Comparison of ENCODE assay signal across 13 mouse cellular contexts in the genomic region with DNA sequence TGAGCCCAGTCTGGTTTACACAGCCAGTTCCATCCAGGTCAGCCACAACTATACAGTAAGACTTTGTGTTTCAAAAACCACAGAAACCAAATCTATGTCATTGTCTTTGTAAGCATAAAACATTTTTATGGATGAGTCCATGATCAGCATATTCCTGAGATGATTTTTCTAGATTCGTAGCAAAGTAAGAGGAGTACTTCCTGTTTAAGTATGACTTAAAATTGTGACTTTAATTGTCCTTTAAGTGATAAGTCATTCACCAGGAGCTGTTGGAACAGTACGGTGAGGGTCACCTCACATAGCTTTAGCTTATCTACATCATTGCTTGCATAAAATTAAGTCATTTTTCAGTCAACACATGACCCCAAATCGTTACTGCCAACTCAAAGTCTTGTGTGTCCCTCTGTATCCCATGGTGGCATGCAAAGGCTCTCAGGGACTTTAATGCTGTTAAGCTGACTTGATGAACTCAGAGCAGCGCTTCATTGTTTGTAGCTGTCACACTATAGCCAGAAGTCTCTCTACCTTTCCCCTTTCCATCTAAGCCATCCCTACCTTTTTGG. TPM values are rescaled to one million over a fixed set of nuclear protein-coding genes. Genes with fewer than 3 reads are reported as not detected.
A peak's percentile ranks its signal among the peaks of the same experiment; 100 is the strongest.
DNase-seq lines count a peak whose midpoint lies in the region; ATAC-seq and TF ChIP-seq lines count a peak whose summit lies in the region.
"Had no signal": no experiment of that assay in that cellular context is flagged by ENCODE, and none has a peak within 500 bp of the region (broad histone marks: within the 10 kb centered on the region; RNA-seq: fewer than 3 reads in every experiment).

No protein-coding gene starts in this region.

- no peak overlapping the region for H3K9ac ChIP-seq in lung, postnatal 0 days (replicated peaks; ENCODE audit: low read depth)
- H3K9ac ChIP-seq: heart, embryonic 15.5 days had no signal

- TF ChIP-seq EP300 in lung, postnatal 0 days (IDR thresholded peaks at IDR 0.05), result no peak

- no peaks in the 10 kb centered on the region for H3K27me3 ChIP-seq in lung, postnatal 0 days (replicated peaks; ENCODE audit: insufficient read depth, low read length)
- no peaks in the 10 kb centered on the region for H3K27me3 ChIP-seq in small intestine, adult 2 months (ENCODE audit: control insufficient read depth, insufficient read depth, low read length)
- H3K27me3 ChIP-seq: heart, embryonic 15.5 days had no signal

- no peak for ATAC-seq in lung, postnatal 0 days
- ATAC-seq in megakaryocyte, adult 5-6 weeks (ENCODE audit: poor library complexity, severe bottlenecking), result no peak

- DNase-seq in cerebellum, adult 9-10 months, result peak; percentile 37
- DNase-seq in cerebellum, postnatal 36 days, result no peak
- no peak for DNase-seq in lung, postnatal 0 days (ENCODE audit: low spot score)
- DNase-seq in lung, postnatal 4 days, result no peak
- peak; percentile 62 for DNase-seq in induced T-regulatory cell, adult 2 months (ENCODE audit: low read depth)
- DNase-seq in left cerebral cortex, adult 8-10 months (ENCODE audit: low spot score in 2 of 2), result no peak
- DNase-seq: adrenal gland, postnatal 25 days; cerebellum, adult 11-12 months; gastrocnemius, postnatal 10 days; kidney, adult 9 months had no signal

- no peaks in the 10 kb centered on the region for H3K9me3 ChIP-seq in lung, postnatal 0 days (ENCODE audit: low read length)
- H3K9me3 ChIP-seq: heart, embryonic 15.5 days had no signal

- no peak for TF ChIP-seq CTCF in lung, postnatal 0 days (IDR thresholded peaks at IDR 0.05)
- no peak for TF ChIP-seq CTCF in small intestine, adult 2 months (IDR thresholded peaks at IDR 0.05; ENCODE audit: extremely low read depth, insufficient read length, insufficient replicate concordance, low read depth, low read length)

- peak overlapping the region; percentile 68; the same call in 1 of the 2 replicates for H3K4me2 ChIP-seq in lung, postnatal 0 days (replicated peaks; ENCODE audit: low read depth, low read length)

- WGBS in lung, postnatal 0 days, result 70% methylated on average over 4 of the region's 4 CpGs
- WGBS in small intestine, adult 2 months, result 61% methylated on average over 4 of the region's 4 CpGs

- no peak overlapping the region for H3K27ac ChIP-seq in lung, postnatal 0 days (ENCODE audit: low read length)
- peak overlapping the region; percentile 41; the same call in 1 of the 2 replicates for H3K27ac ChIP-seq in small intestine, adult 2 months (ENCODE audit: insufficient read depth, low read depth, low read length)
- H3K27ac ChIP-seq: heart, embryonic 15.5 days had no signal

- no peak overlapping the region for H3K4me3 ChIP-seq in lung, postnatal 0 days (ENCODE audit: low read depth, low read length)
- no peak overlapping the region for H3K4me3 ChIP-seq in small intestine, adult 2 months (ENCODE audit: low read depth, low read length)
- H3K4me3 ChIP-seq: heart, embryonic 15.5 days had no signal

- peaks cover 9% of the 10 kb centered on the region; the same call in 1 of the 2 replicates for H3K4me1 ChIP-seq in lung, postnatal 0 days (ENCODE audit: insufficient read depth, low read depth, low read length)
- H3K4me1 ChIP-seq in small intestine, adult 2 months (ENCODE audit: control insufficient read depth, insufficient read depth, insufficient read length, low read length), result peaks cover 30% of the 10 kb centered on the region

- no peak for TF ChIP-seq POLR2A in small intestine, adult 2 months (IDR thresholded peaks at IDR 0.05; ENCODE audit: low read depth, low read length)

- peaks cover 5% of the 10 kb centered on the region; the same call in 1 of the 2 replicates for H3K36me3 ChIP-seq in lung, postnatal 0 days (ENCODE audit: insufficient read depth, low read length)
- H3K36me3 ChIP-seq in small intestine, adult 2 months (ENCODE audit: control insufficient read depth, insufficient read depth, low read length), result peaks cover 36% of the 10 kb centered on the region

RNA-seq across cellular contexts. Expression of a gene that starts 6.9 kb away (rescaled TPM):
- polyA plus RNA-seq in lung, postnatal 0 days (2015; fragmentation: Nextera tagmentation; extraction: Ambion mirVana), result 72.3 and 78.1 TPM in 2 replicates
- 8.3 and 32.7 TPM in 2 replicates for polyA plus RNA-seq in small intestine, adult 2 months (2012; rRNA removed)
- 146 and 153 TPM in 2 replicates for total RNA-seq in megakaryocyte, adult 5-6 weeks (2015)
- total RNA-seq in megakaryocyte, adult 5-6 weeks (2017), result 157 and 197 TPM in 2 replicates
- total RNA-seq in left cerebral cortex, adult 8-10 months (2022), result 10 to 100 TPM; 34.1 to 39.4 (median 35.2) TPM

Comparison
In these comparisons a context has a peak if more than half of its experiments do, and no peak if none do; other contexts are left out.
1. DNase-seq: peak in cerebellum, adult 9-10 months (single experiment) and induced T-regulatory cell, adult 2 months (single experiment); none in cerebellum, postnatal 36 days (0 of 2), lung, postnatal 0 days (single experiment), lung, postnatal 4 days (0 of 2) and left cerebral cortex, adult 8-10 months (0 of 2).